Mouse (Mus musculus) large intestine, adult 2 months (tissue): Measurements from ENCODE around the gene Rps6kc1. TPM values are rescaled to one million over a fixed set of nuclear protein-coding genes. Genes with fewer than 3 reads are reported as not detected.

ENCODE experiments used
- DNase-seq: peaks from one replicate; pipeline ENCODE4 v3.0.0-alpha.2; 2012; ENCODE audit warnings: low read depth, low spot score
- WGBS: fragments of 180-500 bp; shearing (Covaris S2); methylation state at CpG from one replicate; pipeline ENCODE4 v1.1.7; 2018; 5-methylcytosine and 5-hydroxymethylcytosine counted together
- polyA plus RNA-seq: library from polyadenylated mRNA; depleted of rRNA; stranded (reverse); fragments of >200 nt; gene quantifications from 2 replicates; pipeline ENCODE4 v1.2.3, GENCODE M21; 2012

Gene Rps6kc1
- polyA plus RNA-seq, 1 experiment, result 9.2 TPM

GRCm38 (mm10) chr1:190846074-190846730 is 65.4 kb downstream of the Rps6kc1 start:
- DNase-seq, result no peak
- 92% methylated on average over 11 of the region's 11 CpGs for WGBS

GRCm38 (mm10) chr1:190845419-190845818 is 66.2 kb downstream of the Rps6kc1 start:
- no peak for DNase-seq
- WGBS, result 52% methylated on average over 4 of the region's 4 CpGs

GRCm38 (mm10) chr1:190844356-190844755 is 67.2 kb downstream of the Rps6kc1 start:
- WGBS, result 93% methylated on average over 11 of the region's 11 CpGs
- no peak for DNase-seq

GRCm38 (mm10) chr1:190836046-190836445 is 75.5 kb downstream of the Rps6kc1 start:
- 71% methylated on average over 2 of the region's 2 CpGs for WGBS
- DNase-seq, result no peak

- 76% methylated on average over 7 of the region's 7 CpGs for WGBS
- DNase-seq, result no peak
Observed at GRCm38 (mm10) chr1:190834201-190834907, 77.2 kb downstream of the Rps6kc1 start.

GRCm38 (mm10) chr1:190832965-190833630 is 78.5 kb downstream of the Rps6kc1 start:
- peak; percentile 1 for DNase-seq
- WGBS, result 72% methylated on average over 8 of the region's 8 CpGs

- 12% methylated on average over 10 of the region's 10 CpGs for WGBS
- peak; percentile 53 for DNase-seq
Observed at GRCm38 (mm10) chr1:190831839-190832497, 79.6 kb downstream of the Rps6kc1 start.

GRCm38 (mm10) chr1:190826486-190827034 is 85.0 kb downstream of the Rps6kc1 start:
- 66% methylated on average over 9 of the region's 9 CpGs for WGBS

GRCm38 (mm10) chr1:190823745-190824144 is 87.8 kb downstream of the Rps6kc1 start:
- no peak for DNase-seq
- 92% methylated on average over 4 of the region's 4 CpGs for WGBS

More at GRCm38 (mm10) chr1:190826486-190827034, 85.0 kb downstream of the Rps6kc1 start:
- DNase-seq, result no peak

GRCm38 (mm10) chr1:190816141-190816540 is 95.4 kb downstream of the Rps6kc1 start:
- DNase-seq, result no peak
- 93% methylated on average over 11 of the region's 11 CpGs for WGBS

GRCm38 (mm10) chr1:190810408-190810807 is 101.2 kb downstream of the Rps6kc1 start:
- WGBS, result 80% methylated on average over 6 of the region's 6 CpGs
- no peak for DNase-seq

GRCm38 (mm10) chr1:190808766-190809221 is 102.8 kb downstream of the Rps6kc1 start:
- no peak for DNase-seq
- 85% methylated on average over 19 of the region's 19 CpGs for WGBS

- 90% methylated on average over 8 of the region's 8 CpGs for WGBS
- no peak for DNase-seq
Observed at GRCm38 (mm10) chr1:190806817-190807216, 104.8 kb downstream of the Rps6kc1 start.

GRCm38 (mm10) chr1:190798668-190799067 is 112.9 kb downstream of the Rps6kc1 start:
- 94% methylated on average over 11 of the region's 11 CpGs for WGBS
- DNase-seq, result no peak

- no peak for DNase-seq
- 32% methylated on average over 11 of the region's 11 CpGs for WGBS
Observed at GRCm38 (mm10) chr1:190797483-190798058, 114.0 kb downstream of the Rps6kc1 start.

- peak; percentile 13 for DNase-seq
- WGBS, result 58% methylated on average over 7 of the region's 7 CpGs
Observed at GRCm38 (mm10) chr1:190796745-190797482, 114.7 kb downstream of the Rps6kc1 start.

- WGBS, result 69% methylated on average over 6 of the region's 6 CpGs
- DNase-seq, result no peak
Observed at GRCm38 (mm10) chr1:190791638-190792037, 119.9 kb downstream of the Rps6kc1 start.

- WGBS, result 86% methylated on average over 6 of the region's 6 CpGs
- DNase-seq, result no peak
Observed at GRCm38 (mm10) chr1:190790720-190791119, 120.8 kb downstream of the Rps6kc1 start.

- DNase-seq, result no peak
- WGBS, result 80% methylated on average over 6 of the region's 6 CpGs
Observed at GRCm38 (mm10) chr1:190777660-190778059, 133.9 kb downstream of the Rps6kc1 start.
